9 mouse cellular contexts compared by ENCODE assay signal in the genomic region with DNA sequence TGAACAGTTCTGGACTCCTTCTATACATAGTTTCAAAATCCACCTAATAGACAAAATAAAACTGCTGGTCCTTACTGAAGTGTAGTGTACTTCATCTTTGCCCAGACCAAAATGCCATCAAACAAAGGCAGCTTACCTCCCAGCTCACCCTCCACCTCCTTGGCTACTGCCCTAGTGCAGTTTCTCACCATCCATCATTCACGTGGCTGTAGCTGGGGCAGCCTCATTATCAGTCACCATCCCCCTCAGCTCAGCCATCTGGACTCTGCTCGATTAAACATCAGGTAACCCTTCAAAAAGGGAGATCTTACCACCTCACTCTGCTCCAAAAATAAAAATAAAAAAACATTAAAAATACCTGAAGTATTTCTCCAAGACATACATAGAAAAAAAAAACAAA.
"Had no signal": no experiment of that assay in that cellular context is flagged by ENCODE, and none has a peak within 500 bp of the region (broad histone marks: within the 10 kb centered on the region; RNA-seq: fewer than 3 reads in every experiment).

No protein-coding gene starts in this region.

- H3K36me3 ChIP-seq: kidney, embryonic 15.5 days; limb, embryonic 15.5 days; liver, embryonic 13.5 days; midbrain, embryonic 12.5 days had no signal

- H3K4me1 ChIP-seq: kidney, embryonic 15.5 days; limb, embryonic 15.5 days; liver, embryonic 13.5 days; midbrain, embryonic 12.5 days had no signal

- DNase-seq: kidney, postnatal 14 days; liver, embryonic 13.5 days; lung, adult 18-20 months; thymus, adult 18-20 months; thymus, postnatal 14 days had no signal

- H3K4me2 ChIP-seq: kidney, embryonic 15.5 days; limb, embryonic 15.5 days; liver, embryonic 13.5 days; midbrain, embryonic 12.5 days had no signal

- H3K9ac ChIP-seq: kidney, embryonic 15.5 days; limb, embryonic 15.5 days; liver, embryonic 13.5 days; midbrain, embryonic 12.5 days had no signal

- H3K27ac ChIP-seq: kidney, embryonic 15.5 days; limb, embryonic 15.5 days; liver, embryonic 13.5 days; midbrain, embryonic 12.5 days had no signal

- H3K27me3 ChIP-seq: kidney, embryonic 15.5 days; limb, embryonic 15.5 days; liver, embryonic 13.5 days; midbrain, embryonic 12.5 days had no signal

- H3K9me3 ChIP-seq: kidney, embryonic 15.5 days; limb, embryonic 15.5 days; liver, embryonic 13.5 days; midbrain, embryonic 12.5 days had no signal

- H3K4me3 ChIP-seq: kidney, embryonic 15.5 days; limb, embryonic 15.5 days; liver, embryonic 13.5 days; midbrain, embryonic 12.5 days; myocyte had no signal
